Mouse (Mus musculus) megakaryocyte, embryonic 14.5 days (primary cell): ENCODE results near the gene Trim45.

Source experiments
- FLI1 ChIP-seq: IDR thresholded peaks from 2 replicates; pipeline ENCODE4 v1.6.1; 2012; ENCODE audit warnings: low read length, inconsistent platforms, mixed read lengths
- GATA1 ChIP-seq: IDR thresholded peaks from 3 replicates; pipeline ENCODE4 v1.6.1; 2012; ENCODE audit warnings: mixed read lengths, low read length, inconsistent platforms, borderline replicate concordance

DNA sequence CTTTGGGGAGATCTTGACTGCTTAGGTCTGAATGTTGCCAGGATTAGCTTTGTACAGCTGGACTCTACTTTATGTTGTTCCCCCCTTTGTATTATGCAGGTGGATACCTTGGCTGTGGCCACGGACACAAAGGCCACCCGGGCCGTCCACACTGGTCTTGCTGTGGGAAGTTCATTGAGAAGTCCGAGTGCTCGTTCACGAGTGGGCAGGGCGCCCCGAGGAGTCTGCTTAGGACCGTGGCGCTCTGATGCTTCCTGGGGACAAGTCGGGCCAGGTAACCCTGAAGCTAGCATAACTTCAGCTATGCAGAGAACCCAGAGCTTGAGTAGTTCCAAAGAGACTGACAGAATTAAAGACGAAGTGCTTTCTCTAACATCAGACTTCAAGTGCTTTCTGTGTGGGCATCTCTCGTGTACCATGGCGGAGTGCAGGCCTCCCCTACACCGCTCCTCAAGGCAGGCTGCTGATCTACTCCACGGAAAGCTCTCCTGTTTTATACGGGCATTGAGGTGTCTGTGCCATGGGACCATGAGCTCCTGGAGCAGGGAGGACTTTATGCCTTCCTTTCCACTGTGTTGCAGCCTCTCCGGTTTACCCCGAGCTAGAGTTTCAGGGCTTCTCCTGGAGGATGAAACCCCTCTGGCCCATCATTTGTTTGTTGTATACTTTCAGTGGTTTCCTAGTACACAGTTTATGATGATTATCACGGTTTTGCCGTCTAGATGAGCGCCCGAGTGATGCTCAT lies 9.5 kb downstream of the Trim45 start:
- no peak for TF ChIP-seq GATA1
- no peak for TF ChIP-seq FLI1
